Mouse (Mus musculus): ENCODE measurements around the gene Cep72. TPM values are rescaled to one million over a fixed set of nuclear protein-coding genes. Genes with fewer than 3 reads are reported as not detected.

Cep72 gene
- total RNA-seq, 2 experiments from 2014 or later: 0.87 to 2.7 TPM

DNA sequence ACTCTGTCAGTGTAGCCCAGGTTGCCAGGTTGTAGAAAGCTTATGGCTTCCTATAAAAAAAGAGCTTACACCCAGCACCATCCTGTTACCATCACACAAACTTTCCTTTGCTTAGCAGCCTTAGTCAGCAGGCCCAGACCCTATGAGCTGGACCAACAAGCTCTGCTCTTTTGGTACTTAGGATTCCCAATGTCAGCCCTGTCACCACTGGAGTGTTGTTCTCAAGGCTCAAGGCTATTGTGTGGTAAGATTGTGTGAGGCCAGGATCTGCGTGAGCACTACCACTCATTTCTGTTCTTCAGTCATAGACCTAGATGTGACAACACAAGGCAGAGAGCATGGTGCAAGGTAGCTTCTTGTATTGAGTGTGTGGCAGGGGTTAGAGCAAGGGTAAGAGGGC, 4.5 kb upstream of the Cep72 start:
- TF ChIP-seq CTCF (conservative IDR thresholded peaks at IDR 0.05): no peak

DNA sequence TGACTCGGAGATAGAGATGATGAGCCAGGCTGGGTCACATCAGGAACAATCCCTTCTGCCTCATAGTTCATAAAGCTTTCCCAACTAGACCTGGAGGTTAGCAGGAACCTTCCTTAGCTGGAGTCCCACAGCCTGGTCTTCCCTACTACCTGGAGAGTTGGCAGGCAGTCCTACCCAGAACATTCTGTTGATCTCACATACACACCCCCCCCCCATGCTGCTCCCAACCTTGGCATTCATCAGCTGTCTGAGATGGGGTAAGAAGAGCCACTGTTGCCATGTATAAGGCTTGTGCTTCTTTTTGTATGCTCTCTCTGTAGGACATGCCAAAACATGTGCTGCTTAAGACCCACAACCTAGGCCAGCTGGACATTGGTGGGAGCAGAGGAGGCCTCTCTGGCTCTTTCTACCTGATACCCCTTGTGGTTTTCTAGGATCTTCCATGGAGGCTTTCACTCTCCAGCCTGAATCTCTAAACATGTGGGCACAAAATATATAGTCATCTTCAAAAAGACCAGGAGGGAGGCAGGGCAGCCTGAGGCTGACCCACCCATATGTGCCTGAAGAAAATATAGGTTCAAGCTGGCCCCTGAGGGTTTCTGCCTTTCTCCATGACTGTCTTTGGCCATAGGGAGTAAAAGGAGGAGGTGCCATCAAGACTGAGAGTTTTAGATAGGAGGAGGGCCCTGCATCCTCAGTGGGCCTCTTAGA, 1.4 kb upstream of the Cep72 start:
- DNase-seq (ENCODE audit: low spot score in 2 of 2): no peak
- no peak for TF ChIP-seq CTCF (conservative IDR thresholded peaks at IDR 0.05)
- H3K4me3 ChIP-seq: no peak overlapping the region
- H3K27ac ChIP-seq: no peak overlapping the region

More for the DNA sequence above, 4.5 kb upstream of the Cep72 start:
- DNase-seq (ENCODE audit: low spot score in 2 of 2): no peak
- H3K4me3 ChIP-seq: no peak overlapping the region
- H3K27ac ChIP-seq: no peak overlapping the region

DNA sequence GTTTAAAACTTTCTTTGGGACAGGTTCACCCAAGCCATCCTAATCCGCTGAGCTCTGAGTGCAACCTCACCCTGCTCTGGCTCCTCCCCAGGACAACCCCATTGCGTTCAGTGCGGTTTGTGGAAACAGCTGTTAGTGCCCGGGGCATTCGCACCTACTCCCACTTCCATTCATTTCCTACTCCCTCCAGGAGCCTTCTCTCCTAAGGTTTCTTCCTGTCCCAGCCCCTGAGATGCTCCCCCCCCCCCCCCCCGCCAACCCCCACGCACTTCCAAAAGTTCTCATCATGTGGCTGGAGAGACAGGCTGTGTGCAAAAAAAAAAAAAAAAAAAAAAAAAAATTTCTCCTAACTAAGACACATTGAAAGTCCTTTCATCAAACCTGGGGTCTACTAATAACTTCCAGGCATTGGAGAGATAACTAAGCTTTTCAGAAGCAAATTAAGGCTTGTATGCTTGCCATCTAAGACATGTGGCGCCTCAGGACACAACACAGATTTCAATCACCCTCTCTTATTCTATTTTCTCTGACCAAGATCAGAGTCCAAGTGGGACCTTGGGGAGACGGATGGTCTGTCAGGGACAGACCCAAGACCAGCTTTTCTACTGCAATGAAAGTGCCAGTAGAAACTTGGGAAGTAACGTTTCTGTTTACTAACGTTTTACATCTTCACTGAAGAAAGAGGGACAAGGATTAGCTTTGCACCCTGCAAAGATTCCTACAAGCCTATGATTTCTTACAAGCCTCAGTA, 454 bp upstream of the Cep72 start:
- DNase-seq (ENCODE audit: low spot score in 2 of 2): no peak
- no peak for TF ChIP-seq CTCF (conservative IDR thresholded peaks at IDR 0.05)
- Histone ChIP-seq H3K27ac (no peak overlapping the region), H3K4me3 (peak overlapping the region; percentile 98)

DNA sequence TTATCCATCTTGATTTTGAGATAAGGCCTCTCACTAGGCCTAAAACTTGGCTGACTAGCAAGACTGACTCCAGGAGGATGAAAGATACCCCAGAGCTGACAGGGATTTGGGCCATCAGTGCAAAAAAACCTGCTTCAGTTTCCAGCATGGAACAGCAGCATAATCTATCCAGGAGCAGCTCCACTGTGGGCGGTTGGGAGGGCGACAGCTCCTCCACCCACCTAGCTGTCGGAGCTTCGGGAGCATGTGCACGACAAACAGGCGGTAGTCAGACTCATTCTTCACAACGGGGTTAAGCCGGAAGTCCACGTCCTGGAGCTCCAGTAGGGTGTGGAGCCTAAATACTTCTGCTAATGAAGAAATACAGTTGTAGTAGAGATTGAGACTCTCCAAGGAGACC, 4.0 kb downstream of the Cep72 start:
- DNase-seq (ENCODE audit: low spot score in 2 of 2): peak in 1 of 2 experiments; percentile 39
- no peak for TF ChIP-seq CTCF (conservative IDR thresholded peaks at IDR 0.05)
- H3K4me3 ChIP-seq: no peak overlapping the region
- no peak overlapping the region for H3K27ac ChIP-seq

DNA sequence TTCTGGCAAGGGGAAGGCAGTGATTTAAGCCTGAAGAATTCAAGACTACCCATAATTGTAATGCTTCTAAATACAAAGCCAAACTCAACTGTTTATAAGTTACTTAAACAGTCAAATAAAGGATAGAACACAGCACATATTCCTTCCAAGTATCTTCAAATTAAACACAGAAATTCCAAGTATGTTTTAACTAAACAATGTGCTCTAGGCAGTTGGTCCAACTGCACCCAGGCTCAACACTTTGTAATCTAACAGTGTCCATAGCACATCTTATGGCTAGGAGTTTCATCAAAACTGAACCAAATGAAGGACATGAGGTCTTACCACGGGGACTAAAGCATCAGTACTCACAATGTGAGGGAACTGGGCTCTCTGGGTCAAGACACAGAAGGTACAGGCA, 5.9 kb downstream of the Cep72 start:
- no peak for DNase-seq (ENCODE audit: low spot score in 2 of 2)
- Histone ChIP-seq H3K27ac (no peak overlapping the region), H3K4me3 (no peak overlapping the region)
- no peak for TF ChIP-seq CTCF (conservative IDR thresholded peaks at IDR 0.05)

DNA sequence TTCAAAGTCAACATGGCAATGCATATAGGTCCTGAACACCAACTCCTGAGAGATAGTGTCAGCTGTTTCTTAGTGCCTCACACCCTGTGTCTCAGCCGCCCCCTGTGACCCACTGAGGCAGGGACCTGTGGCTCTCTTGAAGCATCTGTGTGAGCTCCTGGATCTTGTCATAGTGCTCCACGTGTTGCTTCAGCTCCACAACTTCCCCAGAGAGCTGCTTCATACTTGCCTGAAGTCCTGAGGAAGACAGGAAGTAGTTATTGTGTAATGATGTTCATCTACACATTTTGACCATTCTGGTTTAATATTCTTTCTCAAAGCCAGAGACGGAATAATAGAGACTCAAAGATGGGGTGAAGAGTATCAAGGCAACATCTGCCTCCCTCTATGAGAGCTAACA, 22.2 kb downstream of the Cep72 start:
- Histone ChIP-seq H3K27ac (no peak overlapping the region), H3K4me3 (no peak overlapping the region)
- no peak for TF ChIP-seq CTCF (conservative IDR thresholded peaks at IDR 0.05)
- no peak for DNase-seq (ENCODE audit: low spot score in 2 of 2)

DNA sequence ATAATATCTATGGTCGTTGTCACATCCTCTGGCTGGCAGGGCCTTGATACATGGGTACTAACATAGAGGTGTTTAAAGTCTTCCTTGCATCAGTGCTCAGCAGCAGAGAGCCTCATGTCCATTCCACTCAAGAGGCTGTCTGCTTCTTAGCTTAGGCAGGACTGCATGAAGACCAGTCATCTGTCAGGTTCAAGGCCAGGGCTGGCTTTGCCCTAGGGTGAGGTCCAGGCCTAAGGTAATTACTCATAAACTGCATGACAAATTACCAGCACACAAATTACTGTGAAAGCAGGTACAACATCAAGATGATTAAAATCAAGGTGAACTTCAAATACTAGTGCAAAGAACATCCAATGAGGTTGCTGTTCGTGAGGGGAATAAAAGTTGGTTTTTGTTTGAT, 26.3 kb downstream of the Cep72 start:
- no peak for TF ChIP-seq CTCF (conservative IDR thresholded peaks at IDR 0.05)
- no peak overlapping the region for H3K4me3 ChIP-seq
- H3K27ac ChIP-seq: peak overlapping the region; percentile 40; the same call in 1 of the 2 replicates
- no peak for DNase-seq (ENCODE audit: low spot score in 2 of 2)

DNA sequence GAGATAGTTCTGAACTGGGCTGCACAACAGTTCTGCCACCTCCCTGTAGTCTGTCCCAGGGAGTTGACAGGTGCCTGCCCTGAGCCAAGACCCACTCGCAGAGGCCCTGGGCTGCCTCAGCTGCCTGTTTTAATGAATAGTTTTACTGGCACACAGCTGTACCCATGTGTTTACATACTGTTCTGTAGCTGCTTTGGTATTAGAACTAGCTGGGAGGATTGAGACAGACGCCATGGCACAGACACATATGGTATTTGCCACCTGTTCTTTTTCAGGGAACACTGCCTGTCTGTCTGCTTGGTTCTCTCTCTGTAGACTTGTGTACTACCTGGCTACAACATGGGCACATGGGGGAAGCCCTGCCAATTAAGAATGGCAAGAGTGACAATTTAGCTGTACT, 27.3 kb downstream of the Cep72 start:
- TF ChIP-seq CTCF (conservative IDR thresholded peaks at IDR 0.05): no peak
- Histone ChIP-seq H3K4me3 (no peak overlapping the region), H3K27ac (peak overlapping the region; percentile 63; the same call in 1 of the 2 replicates)
- peak; percentile 54 to 77 for DNase-seq (ENCODE audit: low spot score in 2 of 2)

DNA sequence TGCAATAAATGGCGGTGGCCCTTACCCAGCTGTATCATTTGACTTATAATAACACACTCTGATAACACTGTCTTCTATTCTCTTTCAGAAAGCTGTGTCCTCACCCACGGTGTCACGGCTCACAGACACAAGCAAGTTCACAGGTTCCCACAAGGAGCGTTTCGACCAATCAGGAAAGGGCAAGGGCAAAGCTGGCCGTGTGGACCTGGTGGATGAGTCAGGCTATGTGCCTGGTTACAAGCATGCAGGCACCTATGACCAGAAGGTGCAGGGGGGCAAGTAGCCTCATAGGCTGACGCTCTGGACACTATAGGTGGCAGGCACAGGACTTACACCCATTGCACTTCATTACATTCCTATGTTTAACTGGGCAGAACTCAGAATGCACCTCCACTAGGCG, 31.0 kb downstream of the Cep72 start:
- Histone ChIP-seq H3K27ac (peak overlapping the region; percentile 83; the same call in 1 of the 2 replicates), H3K4me3 (no peak overlapping the region)
- no peak for TF ChIP-seq CTCF (conservative IDR thresholded peaks at IDR 0.05)
- no peak for DNase-seq (ENCODE audit: low spot score in 2 of 2)

DNA sequence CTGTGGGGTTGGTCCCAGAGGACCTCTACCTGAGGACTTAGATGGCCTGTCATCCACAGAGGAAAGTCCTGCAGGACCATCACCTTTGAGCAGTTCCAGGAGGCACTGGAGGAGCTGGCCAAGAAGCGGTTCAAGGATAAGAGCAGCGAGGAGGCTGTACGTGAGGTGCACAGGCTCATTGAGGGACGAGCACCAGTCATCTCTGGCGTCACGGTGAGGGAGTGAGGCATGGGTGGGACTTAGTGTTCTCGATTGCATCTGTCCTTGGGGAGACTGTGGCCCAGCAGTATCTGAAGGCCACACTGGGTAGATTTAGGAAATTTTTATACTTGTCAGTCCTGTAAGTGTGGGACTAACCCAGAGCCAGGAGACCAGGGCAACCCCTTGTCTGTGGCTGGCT, 31.4 kb downstream of the Cep72 start:
- Histone ChIP-seq H3K27ac (peak overlapping the region; percentile 83), H3K4me3 (no peak overlapping the region)
- TF ChIP-seq CTCF (conservative IDR thresholded peaks at IDR 0.05): no peak
- DNase-seq (ENCODE audit: low spot score in 2 of 2): no peak

DNA sequence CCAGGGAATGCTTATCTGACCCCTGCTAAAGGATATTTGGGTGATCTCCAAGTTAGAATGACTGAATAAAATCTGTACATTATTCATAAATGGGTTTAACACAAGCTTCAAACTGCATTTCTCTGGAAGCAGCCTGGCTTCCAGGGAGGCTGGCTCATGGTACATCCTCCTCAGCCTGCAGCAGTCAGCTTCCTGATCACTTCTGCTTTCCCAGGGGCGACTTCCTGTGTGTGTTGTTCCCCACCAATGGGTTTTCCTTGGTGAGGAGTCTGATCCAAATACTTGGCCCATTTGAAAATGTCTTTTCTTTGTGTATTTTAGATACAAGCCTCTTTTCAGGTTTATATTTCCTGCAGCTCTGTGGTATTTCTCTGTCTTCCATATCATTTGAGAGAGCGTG, 33.1 kb downstream of the Cep72 start:
- no peak overlapping the region for H3K4me3 ChIP-seq
- H3K27ac ChIP-seq: peak overlapping the region; percentile 83
- no peak for TF ChIP-seq CTCF (conservative IDR thresholded peaks at IDR 0.05)
- DNase-seq (ENCODE audit: low spot score in 2 of 2): no peak

DNA sequence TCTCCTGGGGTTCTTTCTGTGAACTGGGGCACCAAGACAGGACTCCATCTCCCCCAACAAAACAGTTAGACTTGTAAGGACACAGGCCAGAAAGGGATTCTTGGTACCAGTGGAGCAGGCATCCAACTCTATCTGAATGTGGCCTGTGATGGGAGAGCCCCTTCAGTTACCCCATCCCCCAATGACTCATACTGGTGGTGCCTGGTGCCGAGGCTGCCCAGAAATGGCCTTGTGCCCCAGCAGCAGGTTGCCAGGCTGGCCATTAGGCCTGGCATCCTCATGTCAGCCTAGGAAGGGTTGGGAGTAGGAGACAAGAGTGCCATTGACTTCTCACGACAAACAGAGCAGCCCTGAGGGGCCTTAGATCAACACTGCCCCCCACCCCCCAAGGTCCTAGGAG, 34.0 kb downstream of the Cep72 start:
- TF ChIP-seq CTCF (conservative IDR thresholded peaks at IDR 0.05): no peak
- no peak for DNase-seq (ENCODE audit: low spot score in 2 of 2)
- Histone ChIP-seq H3K27ac (peak overlapping the region; percentile 83), H3K4me3 (no peak overlapping the region)

DNA sequence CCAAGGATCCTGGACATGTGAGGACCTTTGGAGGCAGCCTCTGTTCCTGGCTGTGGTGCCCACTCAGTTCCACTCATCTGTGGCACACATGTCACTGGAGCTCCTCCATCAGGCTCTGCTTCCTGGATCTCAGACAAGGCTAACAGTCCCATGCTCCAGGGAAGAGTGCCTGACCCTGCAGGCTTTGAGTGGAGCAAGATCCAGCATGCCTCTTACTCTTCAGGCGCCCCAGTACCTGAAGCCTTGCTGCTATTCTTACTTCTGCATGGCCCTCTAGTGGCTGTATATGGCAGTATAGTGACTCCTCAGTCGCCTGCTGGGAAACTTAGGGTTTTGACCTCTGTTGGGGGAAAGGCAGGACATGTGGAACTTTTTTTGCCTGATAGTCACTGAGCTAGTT, 35.9 kb downstream of the Cep72 start:
- peak overlapping the region; percentile 83 for H3K27ac ChIP-seq
- peak; percentile 85 for TF ChIP-seq CTCF (conservative IDR thresholded peaks at IDR 0.05)
- DNase-seq (ENCODE audit: low spot score in 2 of 2): no peak
- H3K4me3 ChIP-seq: no peak overlapping the region
